Mouse (Mus musculus) forebrain, embryonic 11.5 days (tissue): ENCODE measurements at regions not wholly inside any gene's neighbourhood (a gene's known extent, or its start where the extent isn't known, plus 50 kb on each side); places are given as distances from the start of the nearest gene placed in this dataset.
A peak's percentile ranks its signal among the peaks of the same experiment; 100 is the strongest.
"Not testable (repeated sequence)": the region's sequence is repeated elsewhere in the genome, so short reads cannot be mapped to it uniquely, and the experiment has no call there.

Source experiments
- ATAC-seq: fragments of 200-750 bp; cut with Nextera tagmentation; replicated peaks from 2 replicates; pipeline ENCODE4 v1.8.0; 2017; ENCODE audit warnings: moderate TSS enrichment; ENCODE audit not compliant: low FRiP score
- DNase-seq: peaks from one replicate; pipeline ENCODE4 v3.0.0-alpha.2; 2017; ENCODE audit warnings: low spot score
- H3K27ac ChIP-seq: fragments of 300-500 bp; sonication (generic); 2 replicates; pipeline ENCODE4 v1.5.1; 2014; ENCODE audit warnings: low read depth, low read length
- H3K27me3 ChIP-seq: fragments of 300-500 bp; sonication (generic); 2 replicates; pipeline ENCODE4 v1.6.1; 2014; ENCODE audit warnings: mild to moderate bottlenecking, low read length, mixed read lengths; ENCODE audit not compliant: control insufficient read depth, insufficient read depth
- H3K36me3 ChIP-seq: fragments of 300-500 bp; sonication (generic); 2 replicates; pipeline ENCODE4 v1.6.1; 2014; ENCODE audit warnings: mild to moderate bottlenecking, low read length, moderate library complexity, mixed read lengths; ENCODE audit not compliant: control insufficient read depth, insufficient read depth
- H3K4me1 ChIP-seq: fragments of 300-500 bp; sonication (generic); replicated peaks from 2 replicates; pipeline ENCODE4 v1.6.1; 2014; ENCODE audit warnings: low read length, mixed read lengths; ENCODE audit not compliant: control insufficient read depth, insufficient read depth
- H3K4me2 ChIP-seq: fragments of 300-500 bp; sonication (generic); 2 replicates; pipeline ENCODE4 v1.6.1; 2014; ENCODE audit warnings: low read depth, mild to moderate bottlenecking, low read length, moderate library complexity, mixed read lengths; ENCODE audit not compliant: severe bottlenecking
- H3K4me3 ChIP-seq: fragments of 300-500 bp; sonication (generic); 2 replicates; pipeline ENCODE4 v1.5.1; 2014; ENCODE audit warnings: low read depth, low read length
- H3K9ac ChIP-seq: fragments of 300-500 bp; sonication (generic); 2 replicates; pipeline ENCODE4 v1.6.1; 2014; ENCODE audit warnings: low read length
- H3K9me3 ChIP-seq: fragments of 300-500 bp; sonication (generic); 2 replicates; pipeline ENCODE4 v1.6.1; 2016; ENCODE audit warnings: low read length, mixed read lengths; ENCODE audit not compliant: control insufficient read depth
- WGBS: fragments of 180-500 bp; shearing (Covaris S2); extraction: QIAGEN DNeasy Blood & Tissue Kit; methylation state at CpG from one replicate; pipeline ENCODE4 v1.1.7; 2014; 5-methylcytosine and 5-hydroxymethylcytosine counted together

DNA sequence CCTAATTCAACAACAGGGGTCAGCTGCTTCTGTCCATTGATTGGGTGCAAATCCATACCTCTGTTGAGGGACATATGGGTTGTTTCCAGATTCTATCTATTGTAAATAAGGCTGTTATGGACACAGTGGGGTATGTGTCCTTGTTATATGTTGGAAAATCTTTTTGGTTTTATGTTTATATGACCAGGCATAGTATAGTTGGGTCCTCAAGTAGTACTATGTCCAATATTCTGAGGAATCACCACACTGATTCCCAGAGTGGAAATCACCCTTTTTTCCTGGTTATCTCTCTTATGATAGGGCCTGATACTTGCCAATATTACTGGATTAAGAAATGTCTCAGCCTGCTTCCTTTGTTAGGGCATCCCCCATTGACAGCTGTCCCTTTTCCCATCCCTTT is 1471.0 kb downstream of the Kcnt2 start:
- Histone ChIP-seq H3K9me3 (no peaks in the 10 kb centered on the region), H3K27ac (no peak overlapping the region), H3K4me2 (no peak overlapping the region), H3K27me3 (no peaks in the 10 kb centered on the region), H3K36me3 (no peaks in the 10 kb centered on the region), H3K9ac (no peak overlapping the region), H3K4me3 (no peak overlapping the region), H3K4me1 (no peaks in the 10 kb centered on the region)
- ATAC-seq = no peak
- no peak for DNase-seq

DNA sequence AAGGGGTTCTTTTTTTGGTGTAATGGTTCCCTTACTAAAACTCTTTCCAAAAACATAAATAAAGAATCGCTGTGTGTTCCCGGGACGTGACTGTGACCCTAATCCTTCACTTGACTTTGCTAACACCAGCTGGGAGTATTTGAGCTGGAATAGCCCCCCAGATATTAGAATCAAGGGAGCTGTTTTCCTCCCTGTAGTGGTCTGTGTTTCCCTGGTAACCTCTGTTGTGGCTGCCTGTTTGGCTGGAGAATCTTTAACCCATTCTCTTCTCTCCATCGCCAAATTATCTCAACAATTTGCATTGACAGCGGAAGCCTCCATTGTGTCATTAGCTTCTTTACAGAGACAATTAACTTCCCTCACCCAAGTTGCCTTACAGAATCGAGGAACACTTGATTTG is 1471.6 kb downstream of the Kcnt2 start:
- 25% methylated on average over 6 of the region's 6 CpGs for WGBS
- no peaks in the 10 kb centered on the region for H3K27me3 ChIP-seq
- no peak overlapping the region for H3K4me2 ChIP-seq
- H3K9ac ChIP-seq = no peak overlapping the region
- no peak overlapping the region for H3K4me3 ChIP-seq
- 0 out of 2 replicates have a peak, but pooled peaks have one; percentile 53 for ATAC-seq
- no peaks in the 10 kb centered on the region for H3K4me1 ChIP-seq
- H3K36me3 ChIP-seq = no peaks in the 10 kb centered on the region
- H3K9me3 ChIP-seq = no peaks in the 10 kb centered on the region
- no peak overlapping the region for H3K27ac ChIP-seq
- DNase-seq = no peak

DNA sequence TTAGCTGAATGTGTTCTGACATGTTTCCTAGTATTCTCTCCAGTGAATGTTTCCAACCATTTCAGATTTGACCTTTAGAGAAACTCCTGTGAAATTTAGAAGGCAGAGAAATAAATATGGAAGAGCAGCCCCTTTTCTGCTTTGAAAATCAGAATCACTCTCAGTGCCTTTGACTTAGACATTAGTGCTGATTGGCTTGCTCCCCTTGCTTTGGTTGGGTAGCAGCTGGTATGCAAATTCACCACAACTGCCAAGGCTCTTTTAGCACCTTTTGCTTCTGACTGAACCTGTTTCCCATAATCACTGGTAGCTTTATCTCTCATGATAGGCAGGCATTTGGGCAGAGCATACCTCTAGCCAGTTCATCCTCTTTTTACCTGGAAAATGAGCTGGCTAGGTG is 1495.3 kb downstream of the Kcnt2 start:
- H3K27me3 ChIP-seq = no peaks in the 10 kb centered on the region
- no peak for ATAC-seq
- DNase-seq = no peak

DNA sequence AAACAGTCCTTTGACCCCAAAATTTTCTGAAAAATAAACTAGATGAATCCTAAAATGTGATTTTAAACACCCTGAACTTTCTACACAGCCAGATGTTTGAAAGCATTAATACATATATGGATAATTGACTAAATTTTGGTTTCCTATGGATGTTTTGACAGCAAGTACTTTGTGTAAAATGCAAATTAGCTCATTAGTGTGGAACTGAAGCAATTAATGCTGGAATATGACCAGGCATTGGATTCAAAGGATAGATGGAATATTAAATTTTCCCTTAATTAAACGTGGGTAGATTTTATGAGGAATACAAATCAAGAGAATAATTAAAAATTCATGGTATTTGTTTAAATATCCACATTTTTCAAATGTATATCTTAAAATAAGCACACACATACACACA is 1530.1 kb downstream of the Kcnt2 start:
- no peaks in the 10 kb centered on the region for H3K36me3 ChIP-seq
- H3K4me2 ChIP-seq = no peak overlapping the region
- no peaks in the 10 kb centered on the region for H3K4me1 ChIP-seq
- no peak for ATAC-seq
- H3K9ac ChIP-seq = no peak overlapping the region
- H3K4me3 ChIP-seq = no peak overlapping the region
- WGBS = 62% methylated on average over 1 of the region's 1 CpGs
- H3K9me3 ChIP-seq = no peaks in the 10 kb centered on the region
- H3K27ac ChIP-seq = no peak overlapping the region
- DNase-seq = no peak
- no peaks in the 10 kb centered on the region for H3K27me3 ChIP-seq

More for the DNA sequence above, 1495.3 kb downstream of the Kcnt2 start:
- Histone ChIP-seq H3K27ac (no peak overlapping the region), H3K4me1 (no peaks in the 10 kb centered on the region), H3K4me3 (no peak overlapping the region), H3K4me2 (no peak overlapping the region), H3K9me3 (no peaks in the 10 kb centered on the region), H3K36me3 (no peaks in the 10 kb centered on the region), H3K9ac (no peak overlapping the region)

DNA sequence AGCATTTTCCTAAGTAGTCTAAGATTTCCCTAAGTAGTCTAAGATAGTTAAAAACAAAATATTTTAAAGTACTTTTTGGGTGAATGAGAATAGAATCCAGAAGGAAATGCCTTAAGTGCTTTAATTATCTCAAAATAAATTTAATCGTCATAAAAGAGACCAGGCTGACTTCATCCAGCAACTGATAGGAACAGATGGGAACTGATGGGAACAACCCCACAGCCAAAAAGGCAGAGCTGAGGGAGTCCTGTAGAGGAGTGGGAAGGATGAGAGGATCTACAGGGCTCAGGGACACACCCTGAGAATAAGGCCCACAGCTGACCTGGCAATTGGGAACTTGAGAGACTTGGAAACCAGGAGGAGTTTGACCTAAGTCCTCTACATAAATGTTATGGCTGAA is 1537.4 kb downstream of the Kcnt2 start:
- Histone ChIP-seq H3K9ac (no peak overlapping the region), H3K27ac (no peak overlapping the region), H3K9me3 (no peaks in the 10 kb centered on the region), H3K27me3 (no peaks in the 10 kb centered on the region), H3K36me3 (no peaks in the 10 kb centered on the region), H3K4me3 (no peak overlapping the region), H3K4me2 (no peak overlapping the region), H3K4me1 (no peaks in the 10 kb centered on the region)
- 98% methylated on average over 1 of the region's 1 CpGs for WGBS
- DNase-seq = no peak
- ATAC-seq = no peak

DNA sequence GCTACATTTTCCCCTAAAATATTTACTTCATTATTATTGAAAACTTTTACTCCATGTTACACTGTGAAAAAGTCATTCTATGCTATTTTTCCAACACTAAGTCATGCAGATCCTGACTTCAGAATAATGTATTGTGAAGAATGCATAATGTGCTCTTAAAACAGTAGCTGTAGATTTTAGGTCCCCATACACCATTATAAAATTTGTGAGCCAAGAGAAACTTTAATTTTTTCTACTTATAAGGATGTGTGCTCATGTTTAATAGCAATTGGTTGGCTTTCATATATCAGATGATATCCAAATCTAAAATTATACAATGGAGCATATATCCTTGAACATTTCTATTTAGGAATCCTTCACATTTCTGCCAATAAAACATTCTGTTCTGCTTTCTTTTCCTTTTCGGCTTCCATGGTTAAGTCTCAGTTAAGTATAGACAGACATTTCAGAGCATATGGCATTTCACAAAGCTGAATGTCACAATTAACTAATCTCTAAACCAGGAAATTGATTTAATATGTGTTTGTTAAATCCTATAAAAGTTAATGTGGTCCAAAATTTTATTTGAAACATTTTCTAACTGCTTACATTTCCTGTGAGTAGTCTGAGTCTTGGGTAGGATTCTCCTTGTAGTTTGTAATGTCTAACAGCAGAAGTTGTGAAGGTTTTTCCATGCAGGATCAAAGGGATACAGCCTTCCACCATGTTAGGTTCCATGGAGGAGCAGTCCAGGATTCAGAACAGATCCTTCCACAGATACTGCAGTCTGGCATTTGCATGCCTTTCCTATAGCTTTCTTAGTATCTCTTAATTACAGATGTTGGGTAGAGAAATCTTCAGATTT is 1567.6 kb downstream of the Kcnt2 start:
- no peak overlapping the region for H3K27ac ChIP-seq
- DNase-seq = no peak
- H3K4me2 ChIP-seq = no peak overlapping the region
- no peaks in the 10 kb centered on the region for H3K27me3 ChIP-seq
- no peaks in the 10 kb centered on the region for H3K9me3 ChIP-seq
- H3K4me3 ChIP-seq = no peak overlapping the region
- no peak overlapping the region for H3K9ac ChIP-seq
- H3K36me3 ChIP-seq = no peaks in the 10 kb centered on the region
- ATAC-seq = no peak
- WGBS = 97% methylated on average over 1 of the region's 1 CpGs
- H3K4me1 ChIP-seq = no peaks in the 10 kb centered on the region

DNA sequence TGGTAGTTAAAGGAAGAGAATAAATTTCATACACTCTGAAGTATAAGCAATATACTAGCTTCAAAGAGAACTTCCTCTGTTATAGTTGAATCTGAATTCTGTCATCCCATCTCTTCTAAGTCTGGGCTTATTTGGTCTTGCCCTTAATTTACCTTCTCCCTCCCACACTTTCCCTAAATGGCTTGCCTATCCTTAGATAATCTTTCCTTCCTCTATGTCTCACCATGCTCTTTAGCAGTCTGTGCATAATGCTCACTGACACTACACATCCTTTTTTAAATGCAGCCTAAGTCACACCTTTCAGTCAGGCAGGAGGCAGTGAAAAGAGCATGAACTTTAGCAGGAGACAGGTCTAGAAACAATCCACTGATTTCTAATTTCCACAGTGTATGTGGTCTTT is 1585.5 kb downstream of the Kcnt2 start:
- H3K4me2 ChIP-seq = no peak overlapping the region
- ATAC-seq = no peak
- no peaks in the 10 kb centered on the region for H3K4me1 ChIP-seq
- no peak overlapping the region for H3K27ac ChIP-seq
- H3K27me3 ChIP-seq = no peaks in the 10 kb centered on the region
- H3K36me3 ChIP-seq = no peaks in the 10 kb centered on the region
- no peak overlapping the region for H3K4me3 ChIP-seq
- no peak overlapping the region for H3K9ac ChIP-seq
- no peak for DNase-seq
- H3K9me3 ChIP-seq = no peaks in the 10 kb centered on the region

DNA sequence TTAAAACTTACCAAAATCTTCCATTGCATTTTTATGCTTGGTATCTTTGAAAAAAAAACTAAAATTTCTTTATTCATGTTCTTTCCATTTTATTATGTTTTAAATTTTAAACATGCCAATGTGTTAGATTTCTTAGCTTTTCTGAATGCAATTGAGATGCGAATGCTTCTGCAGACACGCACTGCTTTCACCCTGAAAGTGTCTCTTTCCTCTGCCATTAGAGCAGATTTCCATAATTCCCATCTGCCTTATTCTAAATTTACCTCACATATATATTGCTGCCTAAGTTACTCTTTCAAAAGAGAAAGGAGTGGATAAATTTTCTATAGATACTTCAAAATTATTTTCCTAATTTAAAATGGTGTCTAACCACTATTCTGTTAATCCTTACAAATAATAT is 1596.6 kb downstream of the Kcnt2 start:
- ATAC-seq = no peak
- Histone ChIP-seq H3K4me2 (no peak overlapping the region), H3K4me3 (no peak overlapping the region), H3K36me3 (no peaks in the 10 kb centered on the region), H3K27me3 (no peaks in the 10 kb centered on the region), H3K4me1 (no peaks in the 10 kb centered on the region), H3K9ac (no peak overlapping the region), H3K27ac (no peak overlapping the region), H3K9me3 (no peaks in the 10 kb centered on the region)
- WGBS = 97% methylated on average over 2 of the region's 2 CpGs
- no peak for DNase-seq

DNA sequence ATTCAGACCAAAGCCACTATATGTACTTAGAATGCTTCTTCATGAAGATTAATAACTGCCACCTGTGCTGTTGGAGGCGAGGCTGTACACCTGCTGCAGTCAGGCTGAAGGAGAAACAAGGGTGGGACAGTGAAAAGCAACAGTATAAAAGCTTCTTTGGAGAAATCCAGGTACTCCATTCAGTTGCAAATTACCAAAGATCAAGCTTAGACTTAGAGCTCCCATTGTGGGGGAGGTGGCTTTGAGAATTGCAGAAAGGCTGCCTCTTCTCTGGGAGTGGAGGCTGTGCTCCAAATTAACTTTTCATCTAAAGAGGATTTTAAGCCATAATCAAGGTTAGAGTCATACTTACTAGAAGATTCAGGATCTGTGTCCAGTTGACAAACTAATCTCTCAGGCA is 1607.9 kb downstream of the Kcnt2 start:
- not testable (repeated sequence) for H3K36me3 ChIP-seq, H3K4me3 ChIP-seq, H3K27me3 ChIP-seq, H3K4me1 ChIP-seq, H3K27ac ChIP-seq, ATAC-seq, DNase-seq, H3K4me2 ChIP-seq, H3K9me3 ChIP-seq, H3K9ac ChIP-seq
- 72% methylated on average over 1 of the region's 1 CpGs for WGBS
